Mouse (Mus musculus): Measurements from ENCODE around the gene Cdkl2. TPM values are rescaled to one million over a fixed set of nuclear protein-coding genes. Genes with fewer than 3 reads are reported as not detected.

Cdkl2 gene
- total and polyA plus RNA-seq, 2 experiments from 2014 or later = 17.1 to 29.2 TPM

DNA sequence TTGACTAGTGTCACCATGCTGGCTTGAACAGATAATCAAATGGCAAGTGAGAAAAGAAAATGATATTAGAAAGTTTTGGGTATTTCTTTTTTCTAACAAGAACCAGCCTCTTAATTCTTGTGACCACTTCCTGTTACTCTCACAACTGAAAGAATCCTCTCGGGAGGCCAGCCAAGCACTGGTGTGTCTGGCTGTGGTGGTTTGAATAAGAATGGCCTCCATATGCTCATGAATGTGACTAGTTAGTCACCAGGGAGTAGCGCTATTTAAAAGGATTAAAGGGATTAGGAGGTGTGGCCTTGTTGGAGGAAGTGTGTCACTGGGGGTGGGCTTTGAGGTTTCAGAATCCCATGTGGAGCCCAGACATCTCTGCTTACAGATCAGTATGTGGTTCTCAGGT is 58.0 kb downstream of the Cdkl2 start:
- TF ChIP-seq CTCF (IDR thresholded peaks at IDR 0.05; ENCODE audit: low read depth) = no peak
- H3K27me3 ChIP-seq (ENCODE audit: insufficient read depth, low read length) = no peaks in the 10 kb centered on the region
- no peaks in the 10 kb centered on the region for H3K9me3 ChIP-seq (ENCODE audit: low read length)
- no peak overlapping the region for H3K9ac ChIP-seq (replicated peaks; ENCODE audit: low read length)
- H3K36me3 ChIP-seq (ENCODE audit: insufficient read depth, low read length) = no peaks in the 10 kb centered on the region
- H3K4me1 ChIP-seq (ENCODE audit: insufficient read depth, low read length) = no peaks in the 10 kb centered on the region
- ATAC-seq (no peak), DNase-seq (ENCODE audit: low spot score) (no peak)
- H3K4me3 ChIP-seq (ENCODE audit: low read length) = no peak overlapping the region
- 56% methylated on average over 2 of the region's 2 CpGs for WGBS
- H3K27ac ChIP-seq = no peak overlapping the region
- H3K4me2 ChIP-seq (ENCODE audit: low read depth, low read length) = no peak overlapping the region

DNA sequence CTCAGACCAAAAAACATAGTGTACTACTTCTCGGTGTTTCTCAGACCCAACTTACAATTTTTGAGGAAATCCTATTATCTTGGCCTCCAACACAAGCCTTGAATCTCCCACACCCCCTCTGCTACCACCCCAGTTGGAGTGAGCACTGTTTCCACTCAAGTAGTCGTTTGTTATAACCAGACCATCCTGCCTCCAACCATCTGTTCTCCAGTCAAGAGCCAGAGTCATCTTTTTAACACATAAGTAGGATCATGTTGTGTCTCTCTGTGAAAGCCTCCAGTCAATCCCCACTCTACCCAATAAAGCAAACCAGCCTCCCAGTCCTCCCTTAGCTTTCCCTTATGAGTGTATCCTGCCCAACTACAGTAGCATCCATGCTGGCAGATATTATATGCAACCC is 60.2 kb downstream of the Cdkl2 start:
- Histone ChIP-seq H3K9ac (replicated peaks; ENCODE audit: low read length) (no peak overlapping the region), H3K4me3 (ENCODE audit: low read length) (no peak overlapping the region), H3K4me1 (ENCODE audit: insufficient read depth, low read length) (no peaks in the 10 kb centered on the region), H3K36me3 (ENCODE audit: insufficient read depth, low read length) (no peaks in the 10 kb centered on the region), H3K27me3 (ENCODE audit: insufficient read depth, low read length) (no peaks in the 10 kb centered on the region), H3K27ac (no peak overlapping the region), H3K9me3 (ENCODE audit: low read length) (no peaks in the 10 kb centered on the region), H3K4me2 (ENCODE audit: low read depth, low read length) (no peak overlapping the region)
- no peak for DNase-seq (ENCODE audit: low spot score)
- no peak for TF ChIP-seq CTCF (IDR thresholded peaks at IDR 0.05; ENCODE audit: low read depth)
- no peak for ATAC-seq
- WGBS = 66% methylated on average over 2 of the region's 2 CpGs

- WGBS = 94% methylated on average over 11 of the region's 11 CpGs
- Histone ChIP-seq H3K27me3 (ENCODE audit: insufficient read depth, low read length) (no peaks in the 10 kb centered on the region), H3K27ac (no peak overlapping the region), H3K9ac (replicated peaks; ENCODE audit: low read length) (no peak overlapping the region), H3K4me3 (ENCODE audit: low read length) (no peak overlapping the region), H3K9me3 (ENCODE audit: low read length) (no peaks in the 10 kb centered on the region), H3K4me2 (ENCODE audit: low read depth, low read length) (no peak overlapping the region), H3K4me1 (ENCODE audit: insufficient read depth, low read length) (no peaks in the 10 kb centered on the region), H3K36me3 (ENCODE audit: insufficient read depth, low read length) (no peaks in the 10 kb centered on the region)
- TF ChIP-seq CTCF (IDR thresholded peaks at IDR 0.05; ENCODE audit: low read depth) = no peak
- DNase-seq (ENCODE audit: low spot score) = no peak
- no peak for ATAC-seq
Measured at GRCm38 (mm10) chr5:91981176-91981840, 62.4 kb downstream of the Cdkl2 start.

DNA sequence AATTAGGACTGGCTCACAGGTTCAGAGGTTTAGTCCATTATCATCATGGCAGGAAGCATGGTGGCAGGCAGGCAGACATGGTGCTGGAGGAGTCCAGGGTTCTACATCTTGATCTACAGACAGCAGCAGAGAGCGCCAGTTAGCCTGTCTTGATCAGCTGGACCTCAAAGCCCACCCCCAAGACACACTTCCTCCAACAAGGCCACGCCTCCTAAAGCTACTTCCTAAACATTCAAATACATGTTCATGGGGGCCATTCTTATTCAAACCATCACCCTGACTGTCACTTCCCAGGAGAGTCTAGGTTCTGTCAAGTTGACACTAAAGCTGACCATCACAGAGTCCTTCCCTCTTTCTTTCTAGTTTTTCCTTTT is 66.3 kb downstream of the Cdkl2 start:
- H3K4me3 ChIP-seq (ENCODE audit: low read length) = no peak overlapping the region
- no peaks in the 10 kb centered on the region for H3K4me1 ChIP-seq (ENCODE audit: insufficient read depth, low read length)
- ATAC-seq = no peak
- no peaks in the 10 kb centered on the region for H3K27me3 ChIP-seq (ENCODE audit: insufficient read depth, low read length)
- no peaks in the 10 kb centered on the region for H3K9me3 ChIP-seq (ENCODE audit: low read length)
- H3K27ac ChIP-seq = no peak overlapping the region
- no peak overlapping the region for H3K9ac ChIP-seq (replicated peaks; ENCODE audit: low read length)
- no peak for TF ChIP-seq CTCF (IDR thresholded peaks at IDR 0.05; ENCODE audit: low read depth)
- no peak for DNase-seq (ENCODE audit: low spot score)
- 78% methylated on average over 2 of the region's 2 CpGs for WGBS
- no peaks in the 10 kb centered on the region for H3K36me3 ChIP-seq (ENCODE audit: insufficient read depth, low read length)
- H3K4me2 ChIP-seq (ENCODE audit: low read depth, low read length) = no peak overlapping the region

DNA sequence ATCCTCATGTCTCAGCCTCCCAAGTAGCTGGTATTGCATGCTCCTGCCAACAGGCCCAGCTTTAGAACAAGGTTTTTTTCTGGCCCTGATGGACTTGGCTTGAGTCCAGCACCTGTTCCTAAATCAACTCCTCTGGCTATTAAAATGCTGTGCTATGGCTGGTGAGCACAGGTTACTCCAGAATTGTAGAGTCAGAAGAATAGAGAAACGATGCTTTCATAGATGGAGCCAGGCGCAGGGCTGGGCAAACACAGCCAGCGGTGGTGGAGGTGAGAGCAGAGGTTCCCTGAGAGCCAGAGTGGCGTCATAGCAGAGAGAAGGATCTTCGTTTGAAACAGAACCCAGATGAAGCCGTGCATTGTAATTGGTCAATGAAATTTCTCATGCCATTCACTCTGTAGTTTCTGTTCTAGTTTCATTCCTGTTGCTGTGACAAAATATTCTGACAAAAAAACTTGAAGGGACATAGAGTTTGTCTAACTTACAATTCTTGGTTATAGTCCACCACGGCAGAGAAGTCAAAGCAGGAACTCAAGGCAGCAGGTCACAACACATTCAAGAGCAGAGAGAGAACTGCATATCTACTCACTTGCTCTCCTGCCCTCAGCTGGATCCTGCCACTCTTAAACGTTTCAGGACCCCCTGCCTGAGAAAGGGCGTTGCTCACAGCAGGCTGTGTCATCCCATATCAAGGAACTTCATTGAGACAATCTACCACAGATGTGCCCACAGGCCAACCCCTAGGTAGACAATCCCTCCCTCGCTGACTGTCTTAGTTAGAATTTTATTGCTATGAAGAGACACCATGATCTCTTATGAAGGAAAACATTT is 66.9 kb downstream of the Cdkl2 start:
- Histone ChIP-seq H3K9ac (replicated peaks; ENCODE audit: low read length) (no peak overlapping the region), H3K4me2 (ENCODE audit: low read depth, low read length) (no peak overlapping the region), H3K36me3 (ENCODE audit: insufficient read depth, low read length) (no peaks in the 10 kb centered on the region), H3K27me3 (ENCODE audit: insufficient read depth, low read length) (no peaks in the 10 kb centered on the region), H3K27ac (no peak overlapping the region), H3K4me1 (ENCODE audit: insufficient read depth, low read length) (no peaks in the 10 kb centered on the region), H3K4me3 (ENCODE audit: low read length) (no peak overlapping the region), H3K9me3 (ENCODE audit: low read length) (no peaks in the 10 kb centered on the region)
- DNase-seq (ENCODE audit: low spot score) = no peak
- WGBS = 71% methylated on average over 10 of the region's 10 CpGs
- no peak for TF ChIP-seq CTCF (IDR thresholded peaks at IDR 0.05; ENCODE audit: low read depth)
- no peak for ATAC-seq

GRCm38 (mm10) chr5:91975758-91976157 is 67.9 kb downstream of the Cdkl2 start:
- H3K27ac ChIP-seq = no peak overlapping the region
- ATAC-seq (no peak), DNase-seq (ENCODE audit: low spot score) (no peak)
- H3K36me3 ChIP-seq (ENCODE audit: insufficient read depth, low read length) = no peaks in the 10 kb centered on the region
- no peak overlapping the region for H3K9ac ChIP-seq (replicated peaks; ENCODE audit: low read length)
- no peaks in the 10 kb centered on the region for H3K4me1 ChIP-seq (ENCODE audit: insufficient read depth, low read length)
- no peaks in the 10 kb centered on the region for H3K9me3 ChIP-seq (ENCODE audit: low read length)
- no peak overlapping the region for H3K4me3 ChIP-seq (ENCODE audit: low read length)
- H3K4me2 ChIP-seq (ENCODE audit: low read depth, low read length) = no peak overlapping the region
- no peaks in the 10 kb centered on the region for H3K27me3 ChIP-seq (ENCODE audit: insufficient read depth, low read length)
- WGBS = 89% methylated on average over 9 of the region's 9 CpGs
- no peak for TF ChIP-seq CTCF (IDR thresholded peaks at IDR 0.05; ENCODE audit: low read depth)

GRCm38 (mm10) chr5:91974002-91974401 is 69.7 kb downstream of the Cdkl2 start:
- H3K9me3 ChIP-seq (ENCODE audit: low read length) = no peaks in the 10 kb centered on the region
- H3K36me3 ChIP-seq (ENCODE audit: insufficient read depth, low read length) = no peaks in the 10 kb centered on the region
- ATAC-seq (no peak), DNase-seq (ENCODE audit: low spot score) (no peak)
- H3K4me3 ChIP-seq (ENCODE audit: low read length) = no peak overlapping the region
- no peak overlapping the region for H3K4me2 ChIP-seq (ENCODE audit: low read depth, low read length)
- H3K27me3 ChIP-seq (ENCODE audit: insufficient read depth, low read length) = no peaks in the 10 kb centered on the region
- H3K4me1 ChIP-seq (ENCODE audit: insufficient read depth, low read length) = no peaks in the 10 kb centered on the region
- no peak for TF ChIP-seq CTCF (IDR thresholded peaks at IDR 0.05; ENCODE audit: low read depth)
- 90% methylated on average over 7 of the region's 7 CpGs for WGBS
- H3K9ac ChIP-seq (replicated peaks; ENCODE audit: low read length) = no peak overlapping the region
- H3K27ac ChIP-seq = no peak overlapping the region
